Mouse (Mus musculus) limb, embryonic 14.5 days (tissue): ENCODE results near the gene Lrfn1. TPM values are rescaled to one million over a fixed set of nuclear protein-coding genes. Genes with fewer than 3 reads are reported as not detected.

Experiments used
- ATAC-seq: fragments of 200-750 bp; cut with Nextera tagmentation; 2 replicates; pipeline ENCODE4 v1.8.0; 2017; ENCODE audit warnings: low read depth, moderate number of reproducible peaks, moderate TSS enrichment; ENCODE audit not compliant: low FRiP score
- DNase-seq: peaks from one replicate; pipeline ENCODE4 v3.0.0-alpha.2; 2015; ENCODE audit warnings: low spot score
- H3K27ac ChIP-seq: fragments of 300-500 bp; sonication (generic); replicated peaks from 2 replicates; pipeline ENCODE4 v1.5.1; 2014; ENCODE audit warnings: low read depth, mild to moderate bottlenecking, low read length, moderate library complexity, mixed read lengths
- H3K27me3 ChIP-seq: fragments of 300-500 bp; sonication (generic); 2 replicates; pipeline ENCODE4 v1.6.1; 2014; ENCODE audit warnings: low read length, mixed read lengths; ENCODE audit not compliant: control insufficient read depth, insufficient read depth
- H3K36me3 ChIP-seq: fragments of 300-500 bp; sonication (generic); 2 replicates; pipeline ENCODE4 v1.6.1; 2014; ENCODE audit warnings: mild to moderate bottlenecking, low read length, moderate library complexity, mixed read lengths; ENCODE audit not compliant: control insufficient read depth, insufficient read depth
- H3K4me1 ChIP-seq: fragments of 300-500 bp; sonication (generic); 2 replicates; pipeline ENCODE4 v1.6.1; 2014; ENCODE audit warnings: antibody characterized with exemption, low read length, mixed read lengths; ENCODE audit not compliant: control insufficient read depth, insufficient read depth
- H3K4me2 ChIP-seq: fragments of 300-500 bp; sonication (generic); replicated peaks from 2 replicates; pipeline ENCODE4 v1.6.1; 2014; ENCODE audit warnings: low read depth, mild to moderate bottlenecking, low read length, moderate library complexity; ENCODE audit not compliant: severe bottlenecking
- H3K4me3 ChIP-seq: fragments of 300-500 bp; sonication (generic); replicated peaks from 2 replicates; pipeline ENCODE4 v1.5.1; 2014; ENCODE audit warnings: low read length
- H3K9ac ChIP-seq: fragments of 300-500 bp; sonication (generic); 2 replicates; pipeline ENCODE4 v1.6.1; 2014; ENCODE audit warnings: mild to moderate bottlenecking, low read depth, low read length, moderate library complexity; ENCODE audit not compliant: severe bottlenecking
- H3K9me3 ChIP-seq: fragments of 300-500 bp; sonication (generic); 2 replicates; pipeline ENCODE4 v1.6.1; 2016; ENCODE audit warnings: low read length; ENCODE audit not compliant: control insufficient read depth
- POLR2A ChIP-seq: fragments of 200-500 bp; IDR thresholded peaks from 2 replicates; pipeline ENCODE4 v1.8.0; 2012; ENCODE audit warnings: inconsistent platforms, mild to moderate bottlenecking, moderate library complexity, borderline replicate concordance; ENCODE audit not compliant: insufficient read depth, insufficient read length; ENCODE audit errors: extremely low read depth
- WGBS: fragments of 180-500 bp; shearing (Covaris S2); extraction: QIAGEN DNeasy Blood & Tissue Kit; methylation state at CpG from one replicate; pipeline ENCODE4 v1.1.7; 2014; 5-methylcytosine and 5-hydroxymethylcytosine counted together
- polyA plus RNA-seq, 2 experiments: library from polyadenylated mRNA; depleted of rRNA in 1 of 2; stranded (reverse) in 1 of 2; unstranded in 1 of 2; fragments of >200 nt; fragmentation: Nextera tagmentation in 1 of 2; extraction: Ambion mirVana in 1 of 2; gene quantifications; 2 replicates each; pipeline versions ENCODE4 v1.2.1 to v1.2.3; 2012 to 2014

Lrfn1 gene
- polyA plus RNA-seq, 2 experiments = 5.9 to 18.7 TPM

- no peak for TF ChIP-seq POLR2A
- Histone ChIP-seq H3K4me1 (peaks cover 7% of the 10 kb centered on the region), H3K9ac (no peak overlapping the region), H3K36me3 (no peaks in the 10 kb centered on the region), H3K4me3 (no peak overlapping the region), H3K9me3 (no peaks in the 10 kb centered on the region), H3K4me2 (no peak overlapping the region), H3K27ac (no peak overlapping the region), H3K27me3 (no peaks in the 10 kb centered on the region)
- WGBS = 62% methylated on average over 13 of the region's 13 CpGs
- ATAC-seq (no peak), DNase-seq (no peak)
These were observed 3.6 kb upstream of the Lrfn1 start for GRCm38 (mm10) chr7:28447865-28448820.

- WGBS = 4% methylated on average over 17 of the region's 24 CpGs
- Histone ChIP-seq H3K36me3 (peaks cover 11% of the 10 kb centered on the region), H3K9me3 (no peaks in the 10 kb centered on the region), H3K4me2 (peak overlapping the region; percentile 92), H3K4me3 (peak overlapping the region; percentile 73), H3K9ac (peak overlapping the region; percentile 83), H3K27me3 (no peaks in the 10 kb centered on the region), H3K27ac (peak overlapping the region; percentile 33; the same call in 1 of the 2 replicates), H3K4me1 (peaks cover 8% of the 10 kb centered on the region)
- TF ChIP-seq POLR2A = no peak
- 0 out of 2 replicates have a peak, but pooled peaks have one; percentile 21 for ATAC-seq
- DNase-seq = no peak
These were observed 703 bp downstream of the Lrfn1 start for GRCm38 (mm10) chr7:28452361-28453005.

- DNase-seq (no peak), ATAC-seq (no peak)
- Histone ChIP-seq H3K27ac (no peak overlapping the region), H3K4me3 (no peak overlapping the region), H3K9ac (no peak overlapping the region), H3K4me1 (no peaks in the 10 kb centered on the region), H3K4me2 (no peak overlapping the region), H3K27me3 (no peaks in the 10 kb centered on the region), H3K36me3 (peaks cover 63% of the 10 kb centered on the region), H3K9me3 (no peaks in the 10 kb centered on the region)
- no peak for TF ChIP-seq POLR2A
- 87% methylated on average over 5 of the region's 5 CpGs for WGBS
These were observed 8.6 kb downstream of the Lrfn1 start for GRCm38 (mm10) chr7:28460361-28460760.

- 87% methylated on average over 2 of the region's 2 CpGs for WGBS
- no peak overlapping the region for H3K4me3 ChIP-seq
These were observed 11.0 kb downstream of the Lrfn1 start for GRCm38 (mm10) chr7:28462769-28463168.

More at GRCm38 (mm10) chr7:28462769-28463168, 11.0 kb downstream of the Lrfn1 start:
- H3K36me3 ChIP-seq = peaks cover 52% of the 10 kb centered on the region
- no peak for TF ChIP-seq POLR2A
- no peak overlapping the region for H3K4me2 ChIP-seq
- DNase-seq = no peak
- H3K9me3 ChIP-seq = no peaks in the 10 kb centered on the region
- H3K9ac ChIP-seq = no peak overlapping the region
- peaks cover 8% of the 10 kb centered on the region for H3K4me1 ChIP-seq
- no peak overlapping the region for H3K27ac ChIP-seq
- no peak for ATAC-seq
- H3K27me3 ChIP-seq = 0 out of 2 replicates have a peak, but pooled peaks cover 7% of the 10 kb centered on the region
